Mouse (Mus musculus) right cerebral cortex, adult 2 months (tissue): ENCODE measurements around the gene Sycp2.
A peak's percentile ranks its signal among the peaks of the same experiment; 100 is the strongest.
"Not testable (repeated sequence)": the region's sequence is repeated elsewhere in the genome, so short reads cannot be mapped to it uniquely, and the experiment has no call there.

ENCODE experiments used
- DNase-seq, 2 experiments: peaks; one replicate each; pipeline ENCODE4 v3.0.0; 2021 to 2022; ENCODE audit warnings: low spot score in 2 of 2

Gene Sycp2

DNA sequence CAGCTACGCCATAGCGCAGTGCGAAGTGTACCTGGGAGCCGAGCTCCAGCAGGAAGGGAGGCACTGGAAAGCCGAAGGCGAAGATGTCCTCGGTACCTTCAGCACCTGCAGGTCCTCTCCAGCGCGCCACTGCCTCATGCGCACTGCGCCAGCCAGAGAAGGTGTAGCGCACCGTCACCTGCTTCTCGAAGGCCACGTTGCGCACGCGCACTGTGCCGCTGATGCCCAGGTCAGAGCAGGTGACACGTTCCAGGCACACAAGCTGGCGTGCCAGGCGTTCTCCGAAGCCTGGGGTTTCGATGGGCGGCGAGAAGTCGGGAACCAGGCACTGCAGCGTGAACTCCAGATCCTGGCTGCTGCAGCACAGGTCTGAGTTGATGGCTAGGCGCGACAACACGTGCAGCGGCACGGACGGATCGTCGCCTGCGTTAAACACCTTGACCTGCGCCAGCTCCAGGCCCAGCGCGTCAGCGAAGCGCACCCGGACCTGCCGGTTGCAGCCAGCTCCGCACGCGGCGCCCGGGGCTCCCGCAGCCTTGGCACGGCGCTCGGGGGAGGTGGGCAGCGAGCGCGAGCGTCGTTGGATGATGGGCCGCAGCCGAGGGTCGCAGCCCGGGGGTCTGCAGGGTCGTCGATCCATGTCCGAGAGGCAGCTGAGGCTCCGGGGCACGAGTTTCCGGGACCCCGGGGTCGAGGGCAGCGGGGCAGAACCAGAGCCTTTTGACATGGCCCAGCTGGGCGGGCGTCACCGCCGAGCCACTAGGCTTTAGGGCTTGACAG lies 6.2 kb upstream of the Sycp2 start:
- peak; percentile 47 to 68 for DNase-seq

GRCm38 (mm10) chr2:178413081-178413480 lies 5.6 kb upstream of the Sycp2 start:
- peak in 1 of 2 experiments; percentile 26 for DNase-seq

- DNase-seq: peak; percentile 51 to 55
Observed at GRCm38 (mm10) chr2:178412598-178412997, 5.1 kb upstream of the Sycp2 start.

GRCm38 (mm10) chr2:178410286-178410685 lies 2.8 kb upstream of the Sycp2 start:
- DNase-seq: no peak

DNA sequence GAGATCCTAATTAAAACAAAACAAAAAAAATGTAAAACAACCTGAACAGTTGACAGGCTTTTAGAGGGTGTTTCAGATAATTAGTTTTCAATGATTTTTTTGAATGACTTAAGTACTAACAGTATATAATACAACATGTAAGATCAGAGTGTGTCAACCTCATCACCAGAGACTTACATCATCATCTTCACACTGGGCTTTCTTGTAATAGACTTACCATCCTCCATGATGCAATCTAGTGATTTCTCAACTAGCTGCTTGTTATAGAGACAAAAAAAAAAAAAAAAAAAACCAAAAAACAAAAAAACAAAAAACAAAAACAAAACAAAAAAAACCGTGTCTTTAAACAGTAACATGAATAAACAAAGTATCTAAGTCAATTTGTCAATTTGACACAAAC lies 1.5 kb upstream of the Sycp2 start:
- DNase-seq: no peak

- no peak for DNase-seq
Observed at GRCm38 (mm10) chr2:178342597-178342996, 64.9 kb downstream of the Sycp2 start.

DNA sequence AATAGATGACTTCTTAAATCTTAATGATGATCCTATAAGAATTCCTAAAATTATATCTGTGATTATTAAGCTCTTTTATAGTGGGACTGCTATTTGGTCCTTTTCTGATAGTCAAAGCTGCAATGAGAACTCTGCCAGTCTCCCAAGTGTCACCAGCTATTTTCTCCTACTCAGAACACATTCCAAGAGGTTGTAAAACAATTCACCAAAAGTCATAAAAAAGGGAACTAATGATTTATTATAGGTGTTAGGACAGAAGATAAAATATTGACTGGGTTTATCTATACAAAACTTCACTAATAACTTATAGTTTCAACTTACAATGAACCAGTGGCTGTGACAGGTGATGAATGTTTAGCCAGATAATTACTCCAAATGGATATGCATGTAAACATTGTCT lies 65.4 kb downstream of the Sycp2 start:
- not testable (repeated sequence) for DNase-seq

- DNase-seq: no peak
Observed at GRCm38 (mm10) chr2:178339044-178339443, 68.4 kb downstream of the Sycp2 start.

GRCm38 (mm10) chr2:178337878-178338277 lies 69.6 kb downstream of the Sycp2 start:
- DNase-seq: no peak

GRCm38 (mm10) chr2:178329986-178330385 lies 77.5 kb downstream of the Sycp2 start:
- DNase-seq: no peak

DNA sequence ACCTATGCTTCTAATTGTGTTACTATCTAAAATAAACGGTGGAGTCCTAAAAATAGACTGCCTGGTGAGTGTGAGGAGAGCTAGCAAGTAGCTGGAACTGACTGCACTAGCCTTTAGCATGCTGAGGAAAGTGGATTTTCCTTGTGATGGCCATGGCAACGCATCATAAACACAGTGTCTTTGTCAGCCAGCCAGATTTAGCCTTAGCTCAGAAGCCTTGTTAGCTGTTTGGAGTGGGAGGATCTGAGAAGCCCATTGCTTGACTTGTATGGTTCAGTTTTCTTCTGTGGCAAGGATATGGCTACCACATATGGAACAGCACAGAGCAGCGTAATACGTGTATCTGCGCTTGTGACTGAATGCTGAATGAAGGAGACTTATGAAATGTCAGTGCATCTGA lies 77.9 kb downstream of the Sycp2 start:
- DNase-seq: peak; percentile 60 to 68

DNA sequence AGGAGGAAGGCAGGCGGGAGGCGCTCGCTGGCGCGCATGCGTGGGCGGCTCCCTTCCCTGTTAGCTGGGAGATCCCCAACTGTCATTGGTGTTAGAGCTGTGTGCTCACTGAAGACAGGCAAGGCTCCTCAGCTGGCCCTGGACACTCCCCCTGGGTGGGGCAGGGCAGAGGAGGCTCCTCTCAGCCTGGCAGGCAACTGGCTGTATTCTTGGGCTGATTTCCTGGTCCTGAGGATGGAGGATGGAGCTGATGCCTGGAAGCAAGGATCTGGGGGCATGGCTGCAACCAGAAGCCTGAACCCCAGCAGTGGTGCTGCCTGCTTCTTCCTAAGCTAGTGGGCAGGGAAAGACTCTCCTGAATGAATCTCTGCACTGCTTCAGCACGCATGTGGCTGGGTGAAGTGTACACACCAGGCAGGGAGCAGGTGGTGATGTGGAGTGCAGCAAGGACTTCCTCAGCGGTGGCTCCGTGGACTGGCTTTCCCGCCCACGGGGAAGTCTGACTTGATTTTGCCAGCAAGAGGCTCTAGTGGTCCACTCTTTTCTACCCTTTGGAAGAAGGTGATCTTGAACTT lies 79.9 kb downstream of the Sycp2 start:
- DNase-seq: peak; percentile 81 to 84

DNA sequence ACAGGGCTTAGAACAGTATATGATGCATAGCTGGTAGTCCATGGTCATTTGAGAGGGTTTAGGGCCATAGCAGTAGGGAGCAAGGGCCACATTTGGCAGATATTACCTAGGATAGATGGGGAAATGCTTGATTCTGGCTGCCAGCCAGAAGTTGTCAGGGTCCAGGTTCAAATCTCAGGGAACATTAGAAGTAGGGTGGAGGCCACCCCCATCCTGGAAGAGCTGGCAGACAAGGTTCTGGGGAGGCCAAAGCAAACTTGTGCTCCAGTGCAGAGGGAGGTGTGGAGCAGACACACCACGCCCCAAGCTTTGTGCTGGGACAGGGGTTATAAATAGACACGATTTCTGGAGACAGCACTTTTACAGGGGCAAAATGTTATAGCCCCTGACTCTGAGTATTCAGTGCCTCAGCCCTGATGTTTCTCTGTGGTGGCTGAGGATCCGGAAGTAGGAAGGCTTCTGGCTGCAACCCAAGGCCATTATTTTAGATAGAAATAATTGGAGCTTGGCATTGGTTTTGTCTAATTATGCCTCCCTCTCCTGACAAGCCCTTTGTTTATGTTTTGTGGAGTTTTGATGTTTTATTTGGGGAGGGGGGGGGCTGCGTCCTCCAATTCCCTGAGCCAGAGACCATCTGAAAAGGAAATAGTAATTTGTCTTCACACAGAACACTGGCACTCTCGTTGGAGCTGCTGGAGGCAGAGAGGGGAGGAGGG lies 80.6 kb downstream of the Sycp2 start:
- DNase-seq: no peak

DNA sequence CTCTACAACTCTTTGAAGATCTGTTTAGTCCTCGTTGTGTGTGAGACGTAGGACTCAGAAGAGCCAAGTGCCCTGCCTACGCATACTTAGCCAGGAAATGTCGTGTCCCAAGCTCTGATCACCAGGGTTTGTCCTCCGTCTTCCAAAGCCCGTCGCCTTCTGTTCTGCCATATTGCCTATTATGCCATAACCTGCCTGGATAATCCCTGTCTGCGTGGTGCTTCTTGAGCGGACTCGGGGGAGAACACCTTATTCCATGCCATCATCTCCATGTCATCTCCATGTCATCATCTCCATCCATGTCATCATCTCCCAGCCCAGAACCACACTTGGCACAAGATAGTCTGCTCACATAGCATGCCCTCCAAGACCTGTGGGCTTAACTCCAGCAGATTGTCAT lies 81.4 kb downstream of the Sycp2 start:
- no peak for DNase-seq

- DNase-seq: no peak
Observed at GRCm38 (mm10) chr2:178324818-178325217, 82.7 kb downstream of the Sycp2 start.

- no peak for DNase-seq
Observed at GRCm38 (mm10) chr2:178324410-178324809, 83.1 kb downstream of the Sycp2 start.

DNA sequence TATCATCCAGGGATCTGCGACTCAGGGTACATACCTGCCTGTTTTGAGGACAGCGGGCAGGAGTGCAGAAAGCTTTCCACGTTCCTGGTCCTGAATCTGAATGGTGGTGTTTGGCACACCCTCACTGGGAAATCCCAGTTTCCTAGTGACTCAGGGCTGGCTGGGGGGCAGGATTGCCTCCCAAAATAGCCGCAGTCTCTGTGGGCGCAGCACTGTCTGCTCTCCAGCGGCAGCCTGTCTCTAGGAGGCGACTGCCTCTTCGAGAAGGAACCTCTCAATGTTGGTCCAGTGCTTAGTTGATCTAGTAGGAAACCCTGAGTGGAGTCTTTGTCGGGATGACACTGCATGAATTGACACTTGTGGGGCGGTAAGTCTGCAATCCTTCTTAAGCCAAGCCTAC lies 86.2 kb downstream of the Sycp2 start:
- DNase-seq: peak; percentile 73

GRCm38 (mm10) chr2:178319766-178320165 lies 87.7 kb downstream of the Sycp2 start:
- DNase-seq: no peak

DNA sequence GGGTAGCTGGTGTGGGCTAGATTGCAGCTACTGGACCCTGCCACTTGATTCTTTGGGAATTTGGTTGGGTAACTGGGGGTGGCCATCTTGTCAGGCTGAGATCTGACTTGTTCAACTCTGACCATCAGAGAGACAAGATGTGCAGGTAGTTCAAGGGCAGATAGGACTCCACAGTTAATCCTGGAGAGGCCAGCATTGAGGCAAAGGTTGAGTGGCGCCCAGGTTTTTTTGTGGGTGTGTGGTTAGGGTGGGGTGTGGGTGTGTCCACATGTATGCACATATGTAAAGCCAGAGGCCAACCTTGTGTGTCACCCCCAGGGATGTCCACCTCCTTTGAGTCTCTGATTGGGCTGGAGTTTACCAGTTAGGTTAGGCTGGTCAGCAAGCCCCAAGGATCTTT lies 91.2 kb downstream of the Sycp2 start:
- no peak for DNase-seq

DNA sequence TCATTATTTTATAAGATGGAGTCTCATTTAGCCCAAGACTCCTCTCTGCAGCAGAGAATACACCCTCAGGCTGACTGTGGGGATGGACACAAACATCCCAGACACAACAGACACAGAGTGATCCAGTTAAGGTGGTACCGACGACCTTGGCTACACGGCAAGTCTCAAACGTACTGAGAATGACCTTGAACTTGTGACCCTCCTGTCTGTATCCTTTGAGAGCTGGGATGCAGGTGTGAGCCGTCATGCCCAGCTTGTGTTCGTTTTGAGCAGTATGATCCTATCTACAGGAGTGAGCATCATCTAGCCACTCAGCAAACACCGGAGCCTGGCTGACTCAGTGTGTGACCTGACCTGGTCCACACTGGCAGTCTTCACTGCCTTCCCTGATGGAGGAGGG lies 93.9 kb downstream of the Sycp2 start:
- no peak for DNase-seq

DNA sequence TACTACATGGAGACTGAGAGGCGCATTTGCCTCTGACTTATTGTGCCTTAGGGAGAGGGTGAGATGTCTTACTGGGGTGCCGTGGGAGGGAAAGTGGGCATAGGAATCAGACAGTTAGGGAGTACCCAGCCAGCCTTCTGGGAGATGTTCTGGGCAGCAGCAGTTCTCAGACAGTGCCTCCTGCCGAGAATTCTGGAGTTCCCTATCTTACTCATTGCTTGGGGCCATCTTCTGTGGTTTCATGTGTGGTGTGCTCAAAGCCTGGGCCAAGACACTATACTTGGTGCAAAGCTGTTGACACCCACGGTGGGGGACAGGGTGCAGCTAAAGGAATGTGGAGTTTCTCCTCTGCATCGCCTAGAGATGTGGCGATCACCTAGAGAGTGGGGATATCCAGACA lies 102.8 kb downstream of the Sycp2 start:
- DNase-seq: no peak

DNA sequence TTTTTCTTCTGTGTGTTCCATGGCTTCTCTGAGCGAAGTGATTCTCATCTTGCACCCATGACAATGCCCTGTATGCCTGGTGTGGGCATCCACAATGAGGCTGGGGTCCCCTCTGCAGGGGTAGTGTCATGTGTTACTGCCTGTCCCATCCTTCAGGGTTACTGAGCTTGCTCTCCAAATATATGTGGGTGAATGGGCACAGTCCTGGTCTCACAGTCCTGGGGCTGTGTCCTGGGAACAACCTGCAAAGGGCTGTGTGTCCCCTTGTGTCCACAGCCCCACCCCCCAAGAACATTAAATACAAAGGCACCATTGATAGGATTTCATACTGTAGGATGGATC lies 103.3 kb downstream of the Sycp2 start:
- no peak for DNase-seq
